Mouse (Mus musculus) bone marrow macrophage, adult 2 months (primary cell): Measurements from ENCODE around the gene Gm136.

Source experiments
- CTCF ChIP-seq: IDR thresholded peaks from 2 replicates; pipeline ENCODE4 v1.5.1; 2012; ENCODE audit warnings: low read depth, mild to moderate bottlenecking, low read length, moderate library complexity
- POLR2A ChIP-seq: IDR thresholded peaks from 2 replicates; pipeline ENCODE4 v1.6.1; 2012; ENCODE audit warnings: mild to moderate bottlenecking, low read depth, low read length, borderline replicate concordance

GRCm38 (mm10) chr4:34801166-34802034 is 45.3 kb upstream of the Gm136 start:
- TF ChIP-seq POLR2A = no peak
- TF ChIP-seq CTCF = no peak
